ENCODE assay signal across 13 mouse cellular contexts in genomic region chr1:93184071-93184828, GRCm38 (mm10). TPM values are rescaled to one million over a fixed set of nuclear protein-coding genes. Genes with fewer than 3 reads are reported as not detected.
DNase-seq lines count a peak whose midpoint lies in the region; ATAC-seq lines count a peak whose summit lies in the region.
"Had no signal": no experiment of that assay in that cellular context is flagged by ENCODE, and none has a peak within 500 bp of the region (broad histone marks: within the 10 kb centered on the region; RNA-seq: fewer than 3 reads in every experiment).

No protein-coding gene starts in this region.

- H3K27me3 ChIP-seq in hindbrain, embryonic 13.5 days: peaks cover 13% of the 10 kb centered on the region
- no peaks in the 10 kb centered on the region for H3K27me3 ChIP-seq in hindbrain, embryonic 11.5 days (ENCODE audit: control insufficient read depth, insufficient read depth, low read length)
- no peaks in the 10 kb centered on the region; the same call in 1 of the 2 replicates for H3K27me3 ChIP-seq in intestine, embryonic 15.5 days (replicated peaks)

- 77% methylated on average over 14 of the region's 14 CpGs for WGBS in hindbrain, embryonic 13.5 days
- WGBS in hindbrain, embryonic 11.5 days: 80% methylated on average over 14 of the region's 14 CpGs
- WGBS in intestine, embryonic 15.5 days: 79% methylated on average over 14 of the region's 14 CpGs

- H3K9ac ChIP-seq in hindbrain, embryonic 13.5 days: no peak overlapping the region
- no peak overlapping the region for H3K9ac ChIP-seq in hindbrain, embryonic 11.5 days (ENCODE audit: low read depth, low read length)
- no peak overlapping the region for H3K9ac ChIP-seq in intestine, embryonic 15.5 days
- H3K9ac ChIP-seq: limb, embryonic 12.5 days had no signal

- DNase-seq in hindbrain, embryonic 11.5 days (ENCODE audit: low spot score): no peak
- DNase-seq in Muller cell, postnatal 12 days (ENCODE audit: inconsistent ontology term): peak; percentile 96
- DNase-seq in cerebellum, adult 18-20 months: peak; percentile 23
- peak; percentile 19 to 75 for DNase-seq in layer of hippocampus, postnatal 14 days (ENCODE audit: low spot score in 2 of 2)
- DNase-seq in urinary bladder, postnatal 36 days (ENCODE audit: low spot score in 2 of 2): no peak
- DNase-seq in MN1 (ENCODE audit: low spot score): no peak
- DNase-seq: kidney, adult 18-20 months; thymus, postnatal 25 days had no signal

- no peak overlapping the region for H3K4me2 ChIP-seq in hindbrain, embryonic 13.5 days
- H3K4me2 ChIP-seq in hindbrain, embryonic 11.5 days (replicated peaks; ENCODE audit: low read depth, low read length): no peak overlapping the region
- no peak overlapping the region for H3K4me2 ChIP-seq in intestine, embryonic 15.5 days (replicated peaks)
- H3K4me2 ChIP-seq: limb, embryonic 12.5 days had no signal

- no peaks in the 10 kb centered on the region for H3K9me3 ChIP-seq in hindbrain, embryonic 13.5 days
- no peaks in the 10 kb centered on the region for H3K9me3 ChIP-seq in hindbrain, embryonic 11.5 days (ENCODE audit: control insufficient read depth, low read length)
- no peaks in the 10 kb centered on the region for H3K9me3 ChIP-seq in intestine, embryonic 15.5 days
- H3K9me3 ChIP-seq: limb, embryonic 12.5 days; megakaryocyte, embryonic 14.5 days had no signal

- no peak overlapping the region for H3K4me3 ChIP-seq in hindbrain, embryonic 13.5 days
- no peak overlapping the region for H3K4me3 ChIP-seq in hindbrain, embryonic 11.5 days (ENCODE audit: low read depth, low read length)
- H3K4me3 ChIP-seq in intestine, embryonic 15.5 days (replicated peaks): no peak overlapping the region
- H3K4me3 ChIP-seq: limb, embryonic 12.5 days; megakaryocyte, embryonic 14.5 days had no signal

- H3K27ac ChIP-seq in hindbrain, embryonic 13.5 days: no peak overlapping the region
- no peak overlapping the region for H3K27ac ChIP-seq in hindbrain, embryonic 11.5 days (ENCODE audit: low read depth, low read length)
- no peak overlapping the region for H3K27ac ChIP-seq in intestine, embryonic 15.5 days
- H3K27ac ChIP-seq: limb, embryonic 12.5 days had no signal

- ATAC-seq in hindbrain, embryonic 13.5 days (ENCODE audit: low FRiP score): peak; percentile 34; the same call in 1 of the 2 replicates
- ATAC-seq in hindbrain, embryonic 11.5 days (ENCODE audit: low FRiP score): no peak
- ATAC-seq in intestine, embryonic 15.5 days: no peak

- no peaks in the 10 kb centered on the region for H3K36me3 ChIP-seq in hindbrain, embryonic 13.5 days
- no peaks in the 10 kb centered on the region for H3K36me3 ChIP-seq in hindbrain, embryonic 11.5 days (ENCODE audit: control insufficient read depth, insufficient read depth, low read length)
- no peaks in the 10 kb centered on the region for H3K36me3 ChIP-seq in intestine, embryonic 15.5 days
- H3K36me3 ChIP-seq: limb, embryonic 12.5 days had no signal

- H3K4me1 ChIP-seq in hindbrain, embryonic 13.5 days (replicated peaks): peaks cover 4% of the 10 kb centered on the region; the same call in 1 of the 2 replicates
- no peaks in the 10 kb centered on the region for H3K4me1 ChIP-seq in hindbrain, embryonic 11.5 days (replicated peaks; ENCODE audit: control insufficient read depth, insufficient read depth, low read length)
- H3K4me1 ChIP-seq in intestine, embryonic 15.5 days (replicated peaks): no peaks in the 10 kb centered on the region
- H3K4me1 ChIP-seq: megakaryocyte, embryonic 14.5 days had no signal

RNA-seq across cellular contexts. Expression of gene Crocc2, which starts 15.7 kb away (rescaled TPM):
- 0.19 and 0.38 TPM in 2 replicates for polyA plus RNA-seq in hindbrain, embryonic 13.5 days (2015; fragmentation: Nextera tagmentation; extraction: Ambion mirVana)
- 0.09 and 0.18 TPM in 2 replicates for polyA plus RNA-seq in hindbrain, embryonic 11.5 days (2014; fragmentation: Nextera tagmentation; extraction: Ambion mirVana)
- 1 to 10 TPM in 1 of 2 experiments, under 1 TPM in 1; 0.31 to 1.0 TPM for total RNA-seq in layer of hippocampus, postnatal 14 days (2021)
- polyA plus RNA-seq in intestine, embryonic 15.5 days (2015; fragmentation: Nextera tagmentation; extraction: Ambion mirVana): 0.04 and 0.13 TPM in 2 replicates
- total RNA-seq: gastrocnemius, postnatal 4 days had no signal

RNA-seq across cellular contexts. Expression of gene 2310007B03Rik, which starts 23.5 kb away (rescaled TPM):
- polyA plus RNA-seq in hindbrain, embryonic 13.5 days (2015; fragmentation: Nextera tagmentation; extraction: Ambion mirVana): 0.29 and 0.30 TPM in 2 replicates
- polyA plus RNA-seq in hindbrain, embryonic 11.5 days (2014; fragmentation: Nextera tagmentation; extraction: Ambion mirVana): 0.49 and 0.77 TPM in 2 replicates
- total RNA-seq in layer of hippocampus, postnatal 14 days (2021): not detected
- 8.7 and 10.4 TPM in 2 replicates for polyA plus RNA-seq in intestine, embryonic 15.5 days (2015; fragmentation: Nextera tagmentation; extraction: Ambion mirVana)
- total RNA-seq: gastrocnemius, postnatal 4 days had no signal

RNA-seq across cellular contexts. Expression of gene Agxt, which starts 49.2 kb away (rescaled TPM):
- polyA plus RNA-seq in hindbrain, embryonic 13.5 days (2015; fragmentation: Nextera tagmentation; extraction: Ambion mirVana): not detected in 2 replicates
- not detected in 2 replicates for polyA plus RNA-seq in hindbrain, embryonic 11.5 days (2014; fragmentation: Nextera tagmentation; extraction: Ambion mirVana)
- total RNA-seq in layer of hippocampus, postnatal 14 days (2021): not detected
- polyA plus RNA-seq in intestine, embryonic 15.5 days (2015; fragmentation: Nextera tagmentation; extraction: Ambion mirVana): 0.59 and 0.62 TPM in 2 replicates
- polyA plus RNA-seq: limb, embryonic 12.5 days had no signal

RNA-seq across cellular contexts. Expression of gene Sned1, which starts 51.4 kb away (rescaled TPM):
- polyA plus RNA-seq in hindbrain, embryonic 13.5 days (2015; fragmentation: Nextera tagmentation; extraction: Ambion mirVana): 8.8 and 9.3 TPM in 2 replicates
- polyA plus RNA-seq in hindbrain, embryonic 11.5 days (2014; fragmentation: Nextera tagmentation; extraction: Ambion mirVana): 1.5 and 4.0 TPM in 2 replicates
- total RNA-seq in layer of hippocampus, postnatal 14 days (2021): 1 to 10 TPM; 5.7 to 8.5 TPM
- 2.8 and 4.4 TPM in 2 replicates for polyA plus RNA-seq in intestine, embryonic 15.5 days (2015; fragmentation: Nextera tagmentation; extraction: Ambion mirVana)

Comparison
In these comparisons a context has a peak if more than half of its experiments do, and no peak if none do; other contexts are left out.
1. DNase-seq: peak in Muller cell, postnatal 12 days (single experiment), cerebellum, adult 18-20 months (2 of 2) and layer of hippocampus, postnatal 14 days (2 of 2); none in hindbrain, embryonic 11.5 days (single experiment), urinary bladder, postnatal 36 days (0 of 2) and MN1 (single experiment).